Mouse (Mus musculus): Measurements from ENCODE around the gene Paxx. TPM values are rescaled to one million over a fixed set of nuclear protein-coding genes. Genes with fewer than 3 reads are reported as not detected.

Paxx gene
- polyA plus RNA-seq, 1 experiment = 39.7 TPM

DNA sequence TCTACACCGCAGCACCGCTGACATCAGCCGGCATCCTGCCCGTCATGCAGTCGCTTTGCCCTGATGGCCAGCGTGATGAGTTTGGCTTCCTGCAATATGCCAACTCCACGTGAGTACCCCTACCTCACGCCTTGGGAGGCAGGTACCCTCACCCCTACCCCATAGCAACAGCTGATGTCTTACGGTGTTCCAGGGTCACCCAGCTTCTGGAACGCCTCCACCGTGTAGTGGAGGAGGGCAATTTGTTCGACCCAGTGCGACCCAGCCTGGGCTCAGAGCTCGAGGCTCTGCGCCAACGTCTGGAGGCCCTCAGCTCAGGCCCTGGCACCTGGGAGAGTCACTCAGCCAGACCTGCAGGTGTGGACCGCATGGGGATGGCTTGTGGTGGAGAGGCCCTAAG is 27.8 kb downstream of the Paxx start:
- no peak for TF ChIP-seq GATA1 (IDR thresholded peaks at IDR 0.05; ENCODE audit: low read length)

DNA sequence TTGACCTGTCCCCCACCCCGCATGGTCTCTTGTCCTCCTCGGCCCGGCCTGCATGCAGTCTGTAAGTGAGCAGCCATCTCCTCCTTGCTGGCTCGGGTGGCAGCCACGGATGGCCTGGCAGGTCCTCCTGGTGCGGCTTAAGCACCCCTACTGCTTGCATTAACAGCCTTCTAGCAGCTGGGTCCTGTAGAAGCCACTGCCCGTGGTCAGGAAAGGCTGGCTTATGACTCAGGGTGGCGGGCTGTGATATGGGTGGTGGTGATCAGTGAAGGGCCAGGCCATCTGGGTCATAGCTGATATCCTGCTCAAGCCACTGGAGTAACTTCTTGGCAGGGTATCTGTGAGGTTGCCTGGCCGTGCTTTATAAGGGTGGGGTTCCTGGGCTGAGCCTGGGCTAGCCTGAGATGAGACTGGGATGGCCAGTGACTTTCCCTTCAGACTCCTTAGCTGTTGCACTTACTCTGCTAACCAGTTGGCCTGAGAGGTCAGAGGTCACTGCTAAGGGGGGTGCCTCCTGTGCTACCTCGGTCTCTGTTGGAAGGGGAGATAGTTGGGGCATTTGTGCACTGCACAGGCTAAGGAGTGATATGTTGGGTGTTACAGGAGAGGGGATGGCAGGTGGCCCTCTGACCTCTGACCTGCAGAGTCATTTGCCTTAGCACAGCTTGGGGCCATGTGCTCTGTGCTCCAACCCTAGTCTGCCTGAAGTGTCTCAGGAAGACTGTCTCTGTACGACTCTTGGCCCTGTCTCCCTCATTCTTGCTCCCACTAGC is 28.4 kb downstream of the Paxx start:
- TF ChIP-seq GATA1 (IDR thresholded peaks at IDR 0.05; ENCODE audit: low read length) = no peak

DNA sequence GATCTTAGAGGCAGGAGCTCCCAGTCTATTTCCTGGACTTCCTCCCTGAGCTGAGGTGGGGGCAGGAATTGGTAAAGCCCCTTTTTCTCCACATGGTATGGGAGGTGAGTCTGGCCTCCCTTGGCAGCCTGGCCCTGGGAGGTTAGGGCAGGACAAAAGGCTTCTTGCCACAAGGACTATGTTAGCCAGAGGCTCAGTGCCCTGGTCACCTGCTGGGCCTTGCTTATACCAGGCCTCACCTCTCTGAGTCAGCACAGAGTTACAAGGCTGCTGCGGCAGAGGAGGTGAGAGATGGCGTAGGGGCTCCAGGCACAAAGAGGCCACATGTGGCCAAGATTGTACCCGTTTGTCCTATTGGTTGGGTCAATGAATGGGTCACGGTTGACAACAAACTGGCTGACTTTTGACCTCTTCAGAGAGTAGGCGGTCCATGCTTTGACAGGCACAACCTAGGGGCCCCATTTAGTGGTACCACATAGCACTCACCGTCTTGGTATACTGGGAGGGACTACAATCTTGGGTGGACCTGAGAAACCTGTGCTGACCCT is 29.5 kb downstream of the Paxx start:
- TF ChIP-seq GATA1 (IDR thresholded peaks at IDR 0.05; ENCODE audit: low read length) = no peak

DNA sequence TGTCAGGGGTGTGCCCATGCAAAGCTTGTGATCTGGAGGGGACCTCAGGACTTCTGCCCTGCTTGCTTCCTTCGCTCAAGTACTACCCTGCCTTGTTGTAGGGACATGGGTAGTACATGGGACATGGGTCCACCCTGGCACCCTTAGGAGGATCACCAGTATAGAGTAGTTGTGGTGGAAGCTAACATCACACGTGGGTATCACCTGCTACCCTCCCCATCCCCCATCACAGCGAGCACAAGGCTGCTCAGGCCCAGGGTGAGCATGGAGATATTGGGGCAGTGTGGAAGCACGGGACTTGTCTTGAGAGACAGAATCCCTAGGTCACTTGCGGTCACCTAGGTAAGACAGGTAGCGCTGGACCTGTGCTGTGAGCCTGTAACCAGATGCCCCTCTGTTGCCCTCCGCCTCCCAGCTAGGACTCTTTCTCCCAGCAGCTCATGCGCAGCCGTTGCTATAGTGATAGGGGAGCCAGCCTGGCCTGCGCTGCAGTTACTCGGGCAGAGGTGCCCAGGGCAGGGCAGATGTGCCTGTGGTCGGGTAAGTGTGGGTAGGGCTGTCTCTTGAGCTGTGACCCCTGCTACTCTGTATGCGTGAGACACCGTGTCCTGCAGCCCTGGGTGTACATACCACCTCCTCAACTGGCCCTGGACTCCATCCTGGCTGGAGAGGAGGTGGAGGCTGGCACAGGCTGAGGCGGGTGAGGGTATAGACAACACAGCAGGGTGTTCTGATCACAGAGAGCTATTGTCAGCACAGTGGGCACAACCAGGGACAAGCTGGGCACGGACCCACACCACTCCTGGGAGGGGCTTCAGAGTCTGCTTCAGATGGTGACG is 30.3 kb downstream of the Paxx start:
- TF ChIP-seq GATA1 (IDR thresholded peaks at IDR 0.05; ENCODE audit: low read length) = no peak

DNA sequence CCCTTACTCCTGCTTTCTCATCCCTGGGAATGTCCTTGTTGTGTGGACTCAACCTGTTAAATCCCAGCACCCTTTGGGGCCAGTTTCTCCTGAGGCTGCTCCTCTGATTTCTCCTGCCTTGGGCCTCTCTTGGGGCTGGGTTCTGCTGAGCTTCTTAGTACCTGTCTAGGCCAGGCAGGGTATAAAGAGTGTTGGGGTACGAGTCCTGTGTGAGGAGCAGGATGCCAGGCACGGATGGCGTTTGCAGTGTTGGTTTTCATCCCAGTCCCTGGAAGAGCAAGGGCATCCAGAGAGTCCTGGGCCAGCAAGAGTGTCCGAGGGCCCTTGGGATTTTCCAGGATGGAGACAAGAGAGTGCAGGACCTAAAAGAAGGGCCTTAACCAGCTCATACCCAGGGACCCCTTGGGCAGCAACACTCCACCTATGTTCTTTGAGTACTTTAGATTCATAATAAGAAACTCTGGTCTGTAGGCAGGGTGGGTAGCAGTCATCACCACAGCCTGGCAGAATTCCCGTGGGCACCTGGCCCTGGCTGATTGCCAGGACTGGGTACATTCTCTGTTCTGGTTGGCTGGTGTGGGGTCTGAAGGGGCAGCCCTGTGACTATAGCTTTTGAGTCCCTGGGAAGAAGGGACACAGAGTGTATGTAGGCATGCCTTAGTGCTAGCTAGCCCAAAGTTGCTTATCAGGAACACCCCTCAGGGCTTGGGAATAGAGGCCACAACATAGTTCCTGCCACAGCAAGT is 31.3 kb downstream of the Paxx start:
- no peak for TF ChIP-seq GATA1 (IDR thresholded peaks at IDR 0.05; ENCODE audit: low read length)

DNA sequence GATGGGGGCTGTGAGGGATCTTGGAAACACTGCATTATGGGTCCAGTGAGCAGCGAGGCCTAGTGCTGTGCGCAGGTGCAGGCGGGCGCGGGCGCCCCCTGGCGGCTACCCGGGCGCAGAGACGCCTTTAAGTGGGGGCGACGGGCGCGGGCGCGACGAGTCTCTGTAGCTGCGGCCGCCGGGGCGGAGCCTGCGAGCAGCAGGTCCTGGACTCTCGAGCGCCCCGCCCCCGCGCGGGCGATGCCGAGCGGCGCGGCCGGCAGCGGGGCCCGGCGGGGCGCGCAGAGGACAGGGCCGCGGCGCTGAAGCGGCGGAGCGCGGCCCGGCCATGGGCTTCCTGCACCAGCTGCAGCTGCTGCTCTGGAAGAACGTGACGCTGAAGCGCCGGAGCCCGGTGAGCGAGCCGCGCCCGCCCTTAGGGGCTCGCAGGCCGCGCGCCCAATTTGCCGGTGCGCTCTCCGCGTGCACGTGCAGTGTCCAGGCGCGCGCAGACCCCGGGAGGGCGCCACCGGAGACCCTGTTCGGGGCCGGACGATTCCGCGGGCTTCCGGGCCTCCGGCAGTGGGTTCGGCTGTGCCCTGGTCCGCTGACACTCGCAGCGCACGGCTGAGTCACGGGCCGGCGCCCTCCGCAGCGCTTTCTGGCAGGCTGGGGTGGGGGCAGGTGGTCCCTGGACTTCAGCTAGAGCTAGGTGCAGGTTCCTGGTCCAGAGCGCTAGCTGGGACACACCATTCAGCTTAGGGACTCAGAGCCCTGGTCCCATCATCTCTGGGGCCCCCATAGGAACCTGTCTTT is 32.3 kb downstream of the Paxx start, which contains the start of gene Abca2:
Abca2 (plus strand) TSS at position 262 of the 795 bp plus-strand sequence.
- no peak for TF ChIP-seq GATA1 (IDR thresholded peaks at IDR 0.05; ENCODE audit: low read length)

DNA sequence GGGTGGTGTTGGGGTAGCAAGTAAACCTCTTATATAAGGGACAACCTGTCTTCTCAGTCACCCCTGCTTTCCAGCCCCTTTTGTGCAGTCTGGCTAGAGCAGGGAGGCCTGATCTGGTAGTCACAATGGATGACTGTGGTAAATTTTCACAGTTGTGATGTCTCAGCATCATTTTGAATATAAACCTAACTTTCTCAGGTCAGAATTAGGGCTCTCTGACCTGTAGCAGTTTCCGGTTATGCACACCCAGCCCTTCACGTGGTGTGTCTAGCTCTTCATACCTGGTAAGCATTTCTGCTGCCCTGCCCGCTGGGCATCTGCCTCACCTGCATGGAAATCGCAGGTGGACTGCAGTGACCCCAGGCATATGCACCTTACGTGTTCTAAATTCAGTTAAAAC is 33.6 kb downstream of the Paxx start:
- TF ChIP-seq GATA1 (IDR thresholded peaks at IDR 0.05; ENCODE audit: low read length) = no peak

DNA sequence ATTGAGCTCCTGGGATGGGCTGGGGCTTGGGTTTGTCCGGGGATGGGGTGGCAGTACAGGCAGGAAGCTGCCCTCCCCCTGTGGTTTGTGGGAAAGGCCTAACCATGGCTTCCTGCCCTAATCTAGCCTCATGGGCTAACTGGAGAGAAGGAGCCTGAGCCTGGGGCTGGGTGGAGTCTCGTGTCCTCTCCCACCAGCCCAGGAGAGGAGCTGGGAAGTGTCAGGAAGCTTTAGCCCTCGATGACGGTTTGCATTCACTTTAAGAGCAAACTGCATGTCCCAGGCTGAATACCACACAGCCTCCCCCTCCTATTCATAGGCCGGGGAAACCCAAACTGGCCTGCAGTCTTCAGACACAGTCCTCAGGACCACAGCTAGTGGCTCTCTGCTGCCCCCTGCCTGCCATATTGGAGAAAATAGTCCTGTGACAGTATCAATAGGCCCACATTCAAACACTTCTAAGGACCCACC is 34.1 kb downstream of the Paxx start:
- TF ChIP-seq GATA1 (IDR thresholded peaks at IDR 0.05; ENCODE audit: low read length) = no peak

DNA sequence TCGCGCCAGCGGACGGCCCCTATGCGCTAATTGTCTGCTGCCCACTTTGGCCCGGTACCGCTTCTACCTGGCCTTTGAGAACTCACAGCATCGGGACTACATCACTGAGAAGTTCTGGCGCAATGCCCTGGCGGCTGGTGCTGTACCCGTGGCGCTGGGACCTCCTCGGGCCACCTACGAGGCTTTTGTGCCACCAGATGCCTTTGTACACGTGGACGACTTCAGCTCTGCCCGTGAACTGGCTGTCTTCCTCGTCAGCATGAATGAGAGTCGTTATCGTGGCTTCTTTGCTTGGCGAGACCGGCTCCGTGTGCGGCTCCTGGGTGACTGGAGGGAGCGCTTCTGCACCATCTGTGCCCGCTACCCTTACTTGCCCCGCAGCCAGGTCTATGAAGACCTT is 35.4 kb downstream of the Paxx start:
- no peak for TF ChIP-seq GATA1 (IDR thresholded peaks at IDR 0.05; ENCODE audit: low read length)

DNA sequence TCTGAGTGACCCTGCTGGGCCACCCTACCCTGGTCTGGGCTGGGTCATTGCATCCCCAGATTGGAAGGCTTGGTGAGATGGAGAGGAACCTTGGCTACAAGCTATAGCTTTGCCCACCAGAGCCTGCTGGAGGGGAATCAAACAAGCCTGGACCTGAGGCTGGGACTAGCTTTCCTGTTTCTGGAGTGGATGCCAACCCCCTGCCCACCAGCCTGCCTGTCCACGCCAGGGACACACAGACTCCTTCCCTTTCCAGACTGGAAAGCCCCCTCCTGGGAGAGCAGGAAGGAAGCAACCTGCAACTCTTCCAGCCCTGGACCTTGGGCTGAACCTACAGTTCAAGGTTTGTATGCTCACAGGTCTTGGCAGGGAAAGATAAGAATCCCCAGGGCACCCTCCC is 37.3 kb downstream of the Paxx start:
- no peak for TF ChIP-seq GATA1 (IDR thresholded peaks at IDR 0.05; ENCODE audit: low read length)

DNA sequence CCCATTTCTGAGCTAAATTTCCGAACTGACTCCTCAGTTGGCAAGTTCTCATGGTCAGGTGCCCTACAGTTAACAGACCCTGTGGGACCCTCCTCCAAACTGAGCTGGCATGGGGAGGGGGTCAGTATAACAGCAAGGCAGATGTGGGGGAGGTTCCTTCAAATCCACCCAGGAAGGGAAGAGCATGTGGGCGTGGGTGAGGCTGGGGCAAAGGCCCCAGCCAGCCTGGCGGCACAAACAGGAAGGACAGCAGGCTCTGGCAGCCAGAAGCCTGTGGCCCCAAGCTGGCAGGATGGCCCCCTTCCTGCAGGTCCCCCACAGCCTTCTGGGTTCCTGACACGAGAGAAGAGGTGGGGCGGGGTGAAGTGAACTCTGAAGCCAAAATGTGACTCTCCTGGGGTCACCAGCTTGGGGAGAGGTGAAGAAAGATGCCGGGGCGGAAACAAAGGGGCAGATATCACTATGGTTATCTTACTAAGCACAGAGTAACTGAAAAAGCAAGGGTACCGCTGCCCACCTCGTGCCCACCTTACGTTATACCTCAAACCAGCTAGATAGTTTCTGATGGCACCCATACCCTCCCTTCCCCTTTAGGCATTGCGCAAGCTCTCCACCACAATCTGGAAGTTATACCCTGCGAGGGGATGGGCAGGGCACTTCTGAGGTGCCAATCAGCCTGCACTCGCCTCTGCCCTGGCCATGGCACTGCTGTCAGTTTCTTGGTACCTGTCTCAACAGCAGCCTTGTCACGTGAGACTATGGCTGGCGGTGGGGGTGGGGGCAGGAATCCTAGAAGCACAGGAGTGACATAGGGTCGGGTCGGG is 38.1 kb downstream of the Paxx start, which contains the start of gene Fut7:
Fut7 (plus strand) TSS at position 681 of the 824 bp plus-strand sequence.
- TF ChIP-seq GATA1 (IDR thresholded peaks at IDR 0.05; ENCODE audit: low read length) = no peak

DNA sequence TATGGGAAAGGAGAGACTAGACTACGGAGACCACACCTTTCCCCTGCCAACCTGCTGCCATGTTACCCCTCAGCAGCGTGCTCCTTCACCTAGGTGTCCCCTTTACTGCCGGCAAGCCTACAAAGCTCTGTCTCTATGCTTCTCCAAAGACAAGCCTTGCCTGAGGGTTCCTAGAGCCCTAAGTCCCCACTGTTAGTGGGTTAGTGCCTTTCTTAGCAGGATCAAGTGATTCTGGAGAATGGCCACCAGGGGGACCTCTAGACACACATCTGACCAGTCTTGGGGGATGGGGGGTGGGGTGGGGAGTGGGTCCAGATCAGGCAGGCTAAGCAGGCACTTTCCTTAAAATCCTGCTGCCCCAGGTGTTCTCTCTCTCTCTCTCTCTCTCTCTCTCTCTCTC is 39.0 kb downstream of the Paxx start:
- no peak for TF ChIP-seq GATA1 (IDR thresholded peaks at IDR 0.05; ENCODE audit: low read length)

DNA sequence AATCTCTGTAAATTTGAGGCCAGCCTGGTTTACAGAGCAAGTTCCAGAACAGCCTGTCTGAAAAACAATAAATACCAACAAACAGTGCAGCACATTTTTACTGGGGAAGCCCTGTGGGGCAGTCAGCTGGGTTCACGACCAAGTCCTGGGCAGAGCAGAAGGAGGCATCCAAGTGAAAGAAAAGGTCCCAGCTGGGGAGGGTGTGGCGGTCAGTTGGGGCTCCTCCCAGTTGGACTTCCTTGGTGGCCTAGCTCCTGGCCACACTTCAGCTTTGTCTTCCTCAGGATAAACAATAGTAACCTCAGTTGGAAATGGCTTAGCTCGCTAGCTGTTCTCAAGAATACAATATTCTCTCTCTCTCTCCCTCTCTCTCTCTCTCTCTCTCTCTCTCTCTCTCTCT is 43.5 kb downstream of the Paxx start:
- no peak for TF ChIP-seq GATA1 (IDR thresholded peaks at IDR 0.05; ENCODE audit: low read length)

DNA sequence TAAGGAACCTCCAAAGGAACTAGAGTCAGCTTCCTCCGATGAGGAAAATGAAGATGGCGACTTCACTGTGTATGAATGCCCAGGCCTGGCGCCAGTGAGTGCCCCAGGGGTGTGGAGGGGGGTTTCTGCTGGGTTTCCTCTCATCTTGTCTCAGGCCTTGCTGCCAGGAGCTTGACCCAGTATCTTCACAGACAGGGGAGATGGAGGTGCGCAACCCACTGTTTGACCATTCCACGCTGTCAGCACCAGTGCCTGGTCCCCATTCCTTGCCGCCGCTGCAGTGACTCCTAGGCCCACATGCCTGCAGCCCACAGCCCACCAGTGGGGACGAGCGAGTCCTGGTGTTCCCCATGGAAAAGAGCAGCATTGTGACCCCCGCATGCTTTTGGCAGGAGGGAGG is 52.0 kb downstream of the Paxx start:
- TF ChIP-seq GATA1 (IDR thresholded peaks at IDR 0.05; ENCODE audit: low read length) = no peak

Other genes with a start within 250 kb of the Paxx start
- gene Nelfb, start 249.6 kb downstream of the Paxx start, polyA plus RNA-seq (2012) = 26.4 and 34.1 TPM in 2 replicates
- gene Stpg3, start 246.5 kb downstream of the Paxx start, polyA plus RNA-seq (2012) = not detected in 2 replicates
- 0.09 TPM in 1 of 2 replicates, not detected in the other for gene Fam166a, start 242.3 kb downstream of the Paxx start, polyA plus RNA-seq (2012)
- gene Tubb4b, start 236.4 kb downstream of the Paxx start, polyA plus RNA-seq (2012) = 462 and 587 TPM in 2 replicates
- gene Slc34a3, start 226.7 kb downstream of the Paxx start, polyA plus RNA-seq (2012) = not detected in 2 replicates
- gene Rnf224, start 224.3 kb downstream of the Paxx start, polyA plus RNA-seq (2012) = 0.04 and 0.10 TPM in 2 replicates
- gene Rnf208, start 218.8 kb downstream of the Paxx start, polyA plus RNA-seq (2012) = 23.1 and 29.3 TPM in 2 replicates
- gene Cysrt1, start 218.6 kb downstream of the Paxx start, polyA plus RNA-seq (2012) = not detected in 2 replicates
- gene AL732309.1, start 214.2 kb downstream of the Paxx start, polyA plus RNA-seq (2012) = 0.97 and 2.3 TPM in 2 replicates
- gene Tmem203, start 205.7 kb downstream of the Paxx start, polyA plus RNA-seq (2012) = 11.3 and 16.5 TPM in 2 replicates
- gene Tprn, start 198.5 kb downstream of the Paxx start, polyA plus RNA-seq (2012) = 56.1 and 69.7 TPM in 2 replicates
- gene Ssna1, start 188.7 kb downstream of the Paxx start, polyA plus RNA-seq (2012) = 196 and 198 TPM in 2 replicates
- 25.4 and 26.3 TPM in 2 replicates for gene Anapc2, start 188.6 kb downstream of the Paxx start, polyA plus RNA-seq (2012)
- gene Tmem210, start 172.9 kb downstream of the Paxx start, polyA plus RNA-seq (2012) = not detected in 2 replicates
- not detected in 2 replicates for gene Lrrc26, start 171.2 kb downstream of the Paxx start, polyA plus RNA-seq (2012)
- 0.09 and 0.18 TPM in 2 replicates for gene Grin1, start 141.9 kb downstream of the Paxx start, polyA plus RNA-seq (2012)
- gene Man1b1, start 128.8 kb downstream of the Paxx start, polyA plus RNA-seq (2012) = 18.5 and 26.0 TPM in 2 replicates
- gene Dpp7, start 104.7 kb downstream of the Paxx start, polyA plus RNA-seq (2012) = 5.0 and 7.6 TPM in 2 replicates
- gene Uap1l1, start 95.4 kb downstream of the Paxx start, polyA plus RNA-seq (2012) = 36.3 and 46.3 TPM in 2 replicates
- gene Sapcd2, start 88.8 kb downstream of the Paxx start, polyA plus RNA-seq (2012) = 139 and 187 TPM in 2 replicates
- not detected in 2 replicates for gene Entpd2, start 65.2 kb downstream of the Paxx start, polyA plus RNA-seq (2012)
- not detected in 2 replicates for gene Npdc1, start 61.7 kb downstream of the Paxx start, polyA plus RNA-seq (2012)
- not detected in 2 replicates for gene Fut7, start 37.8 kb downstream of the Paxx start, polyA plus RNA-seq (2012)
- gene Abca2, start 32.4 kb downstream of the Paxx start, polyA plus RNA-seq (2012) = 9.2 and 9.9 TPM in 2 replicates
- gene Clic3, start 4.3 kb downstream of the Paxx start, polyA plus RNA-seq (2012) = not detected in 2 replicates
- not detected in 2 replicates for gene Ptgds, start 9.0 kb upstream of the Paxx start, polyA plus RNA-seq (2012)
- gene Lcn12, start 32.8 kb upstream of the Paxx start, polyA plus RNA-seq (2012) = not detected in 2 replicates
- 25.8 and 49.8 TPM in 2 replicates for gene Fbxw5, start 39.7 kb upstream of the Paxx start, polyA plus RNA-seq (2012)
- 0.08 and 0.18 TPM in 2 replicates for gene C8g, start 40.6 kb upstream of the Paxx start, polyA plus RNA-seq (2012)
- 5.5 and 9.3 TPM in 2 replicates for gene Traf2, start 85.8 kb upstream of the Paxx start, polyA plus RNA-seq (2012)
- gene Edf1, start 96.8 kb upstream of the Paxx start, polyA plus RNA-seq (2012) = 682 and 940 TPM in 2 replicates
- gene Mamdc4, start 113.8 kb upstream of the Paxx start, polyA plus RNA-seq (2012) = 0.52 and 0.69 TPM in 2 replicates
- gene Phpt1, start 114.1 kb upstream of the Paxx start, polyA plus RNA-seq (2012) = 3.2 and 4.9 TPM in 2 replicates
- 0.09 and 0.13 TPM in 2 replicates for gene Ajm1, start 120.7 kb upstream of the Paxx start, polyA plus RNA-seq (2012)
- 86.8 and 89.3 TPM in 2 replicates for gene Rabl6, start 147.4 kb upstream of the Paxx start, polyA plus RNA-seq (2012)
- gene Ccdc183, start 156.6 kb upstream of the Paxx start, polyA plus RNA-seq (2012) = not detected in 2 replicates
- not detected in 2 replicates for gene Tmem141, start 160.9 kb upstream of the Paxx start, polyA plus RNA-seq (2012)
- not detected in 2 replicates for gene Fcna, start 166.9 kb upstream of the Paxx start, polyA plus RNA-seq (2012)
- gene Lcn8, start 192.0 kb upstream of the Paxx start, polyA plus RNA-seq (2012) = not detected in 2 replicates
- gene Lcn5, start 196.9 kb upstream of the Paxx start, polyA plus RNA-seq (2012) = not detected in 2 replicates
- not detected in 2 replicates for gene Lcn6, start 215.7 kb upstream of the Paxx start, polyA plus RNA-seq (2012)
- not detected in 2 replicates for gene Lcn10, start 221.6 kb upstream of the Paxx start, polyA plus RNA-seq (2012)
- gene Obp2a, start 238.9 kb upstream of the Paxx start, polyA plus RNA-seq (2012) = not detected in 2 replicates
- gene Bmyc, start 245.6 kb upstream of the Paxx start, polyA plus RNA-seq (2012) = not detected in 2 replicates

Data from G1E-ER4 (cell line).